Mouse (Mus musculus): ENCODE measurements around the gene Scly.

The Scly gene

GRCm38 (mm10) chr1:91299707-91300426 is 1.7 kb downstream of the Scly start:
- no peak for DNase-seq (ENCODE audit: low spot score)

- no peak for DNase-seq (ENCODE audit: low spot score)
These were observed 3.2 kb downstream of the Scly start for GRCm38 (mm10) chr1:91301206-91301920.

- no peak for DNase-seq (ENCODE audit: low spot score)
These were observed 3.9 kb downstream of the Scly start for GRCm38 (mm10) chr1:91302021-91302420.

GRCm38 (mm10) chr1:91304621-91305020 is 6.5 kb downstream of the Scly start:
- no peak for DNase-seq (ENCODE audit: low spot score)

- no peak for DNase-seq (ENCODE audit: low spot score)
These were observed 11.4 kb downstream of the Scly start for GRCm38 (mm10) chr1:91309366-91310085.

- no peak for DNase-seq (ENCODE audit: low spot score)
These were observed 14.1 kb downstream of the Scly start for GRCm38 (mm10) chr1:91312273-91312672.

- no peak for DNase-seq (ENCODE audit: low spot score)
These were observed 15.1 kb downstream of the Scly start for GRCm38 (mm10) chr1:91313251-91313650.

GRCm38 (mm10) chr1:91317656-91318055 is 19.5 kb downstream of the Scly start:
- DNase-seq (ENCODE audit: low spot score), result no peak

- no peak for DNase-seq (ENCODE audit: low spot score)
These were observed 23.8 kb downstream of the Scly start, which contains the start of gene Espnl for GRCm38 (mm10) chr1:91321760-91322438. Espnl (plus strand) TSS chr1:91322075.

- no peak for DNase-seq (ENCODE audit: low spot score)
These were observed 26.5 kb downstream of the Scly start for GRCm38 (mm10) chr1:91324646-91325045.

GRCm38 (mm10) chr1:91325488-91326042 is 27.4 kb downstream of the Scly start:
- DNase-seq (ENCODE audit: low spot score), result no peak

- peak; percentile 16 for DNase-seq (ENCODE audit: low spot score)
These were observed 34.0 kb downstream of the Scly start for GRCm38 (mm10) chr1:91332102-91332501.

- no peak for DNase-seq (ENCODE audit: low spot score)
These were observed 35.4 kb downstream of the Scly start for GRCm38 (mm10) chr1:91333582-91333981.

GRCm38 (mm10) chr1:91337355-91337754 is 39.2 kb downstream of the Scly start:
- no peak for DNase-seq (ENCODE audit: low spot score)

- DNase-seq (ENCODE audit: low spot score), result no peak
These were observed 45.9 kb downstream of the Scly start for GRCm38 (mm10) chr1:91344001-91344400.

- no peak for DNase-seq (ENCODE audit: low spot score)
These were observed 47.0 kb downstream of the Scly start for GRCm38 (mm10) chr1:91344921-91345685.

- peak; percentile 72 for DNase-seq (ENCODE audit: low spot score)
These were observed 48.8 kb downstream of the Scly start for GRCm38 (mm10) chr1:91346892-91347291.

GRCm38 (mm10) chr1:91350841-91351240 is 52.7 kb downstream of the Scly start, which contains the start of gene Klhl30:
Klhl30 (plus strand) TSS chr1:91351016.
- no peak for DNase-seq (ENCODE audit: low spot score)

- no peak for DNase-seq (ENCODE audit: low spot score)
These were observed 53.1 kb downstream of the Scly start for GRCm38 (mm10) chr1:91351249-91351648.

- DNase-seq (ENCODE audit: low spot score), result no peak
These were observed 54.1 kb downstream of the Scly start for GRCm38 (mm10) chr1:91352277-91352676.

GRCm38 (mm10) chr1:91356105-91356504 is 58.0 kb downstream of the Scly start:
- no peak for DNase-seq (ENCODE audit: low spot score)

Measured in layer of hippocampus, adult 11-12 months (tissue).